Mouse (Mus musculus) hindlimb bud, embryonic 11.5 days (tissue): ENCODE data around the gene Zfp385a.

Source experiments
- DNase-seq: peaks from one replicate; pipeline ENCODE4 v3.0.0-alpha.2; 2012; ENCODE audit warnings: low read depth, low spot score; ENCODE audit errors: extremely low spot score

Gene Zfp385a

GRCm38 (mm10) chr15:103338829-103339165 lies 1.1 kb downstream of the Zfp385a start:
- no peak for DNase-seq

GRCm38 (mm10) chr15:103336996-103337667 lies 2.8 kb downstream of the Zfp385a start:
- DNase-seq, result no peak

- DNase-seq, result no peak
Observed at GRCm38 (mm10) chr15:103335488-103336235, 4.2 kb downstream of the Zfp385a start.

GRCm38 (mm10) chr15:103335040-103335439 lies 4.9 kb downstream of the Zfp385a start:
- DNase-seq, result no peak

- DNase-seq, result no peak
Observed at GRCm38 (mm10) chr15:103334194-103334593, 5.7 kb downstream of the Zfp385a start.

- DNase-seq, result no peak
Observed at GRCm38 (mm10) chr15:103333738-103334137, 6.2 kb downstream of the Zfp385a start.

- no peak for DNase-seq
Observed at GRCm38 (mm10) chr15:103333081-103333615, 6.7 kb downstream of the Zfp385a start.

GRCm38 (mm10) chr15:103323455-103324247 lies 16.2 kb downstream of the Zfp385a start:
- no peak for DNase-seq

- DNase-seq, result no peak
Observed at GRCm38 (mm10) chr15:103323070-103323454, 16.8 kb downstream of the Zfp385a start.

- no peak for DNase-seq
Observed at GRCm38 (mm10) chr15:103322396-103322795, 17.5 kb downstream of the Zfp385a start.

- no peak for DNase-seq
Observed at GRCm38 (mm10) chr15:103321076-103321475, 18.8 kb downstream of the Zfp385a start.

- no peak for DNase-seq
Observed at GRCm38 (mm10) chr15:103318201-103318816, 21.6 kb downstream of the Zfp385a start.

GRCm38 (mm10) chr15:103317731-103318130 lies 22.2 kb downstream of the Zfp385a start:
- DNase-seq, result no peak

GRCm38 (mm10) chr15:103317120-103317519 lies 22.8 kb downstream of the Zfp385a start:
- no peak for DNase-seq

GRCm38 (mm10) chr15:103315979-103316776 lies 23.7 kb downstream of the Zfp385a start:
- no peak for DNase-seq

GRCm38 (mm10) chr15:103315011-103315502 lies 24.8 kb downstream of the Zfp385a start:
- DNase-seq, result no peak

GRCm38 (mm10) chr15:103314181-103314580 lies 25.7 kb downstream of the Zfp385a start:
- DNase-seq, result no peak

- no peak for DNase-seq
Observed at GRCm38 (mm10) chr15:103313495-103314095, 26.3 kb downstream of the Zfp385a start.

GRCm38 (mm10) chr15:103310365-103310910 lies 29.5 kb downstream of the Zfp385a start, which contains the start of gene Gpr84:
Gpr84 (minus strand) TSS chr15:103310612.
- DNase-seq, result no peak
